Mouse (Mus musculus) heart, embryonic 12.5 days (tissue): ENCODE measurements at regions not wholly inside any gene's neighbourhood (a gene's known extent, or its start where the extent isn't known, plus 50 kb on each side); places are given as distances from the start of the nearest gene placed in this dataset.
A peak's percentile ranks its signal among the peaks of the same experiment; 100 is the strongest.

Experiments
- ATAC-seq: fragments of 200-750 bp; cut with Nextera tagmentation; 2 replicates; pipeline ENCODE4 v1.8.0; 2017; ENCODE audit warnings: moderate TSS enrichment, moderate library complexity; ENCODE audit not compliant: insufficient number of reproducible peaks, low FRiP score
- H3K27ac ChIP-seq: fragments of 300-500 bp; sonication (generic); 2 replicates; pipeline ENCODE4 v1.5.1; 2016; ENCODE audit warnings: mild to moderate bottlenecking, moderate library complexity; ENCODE audit not compliant: poor library complexity, severe bottlenecking
- H3K27me3 ChIP-seq: fragments of 300-500 bp; sonication (generic); replicated peaks from 2 replicates; pipeline ENCODE4 v1.6.1; 2016; ENCODE audit warnings: mild to moderate bottlenecking, moderate library complexity
- H3K36me3 ChIP-seq: fragments of 300-500 bp; sonication (generic); 2 replicates; pipeline ENCODE4 v1.6.1; 2016; ENCODE audit warnings: mild to moderate bottlenecking, moderate library complexity
- H3K4me1 ChIP-seq: fragments of 300-500 bp; sonication (generic); replicated peaks from 2 replicates; pipeline ENCODE4 v1.6.1; 2016; ENCODE audit warnings: mild to moderate bottlenecking
- H3K4me2 ChIP-seq: fragments of 300-500 bp; sonication (generic); 2 replicates; pipeline ENCODE4 v1.6.1; 2016; ENCODE audit warnings: mild to moderate bottlenecking, moderate library complexity
- H3K4me3 ChIP-seq: fragments of 300-500 bp; sonication (generic); 2 replicates; pipeline ENCODE4 v1.5.1; 2016; ENCODE audit warnings: mild to moderate bottlenecking
- H3K9ac ChIP-seq: fragments of 300-500 bp; sonication (generic); 2 replicates; pipeline ENCODE4 v1.6.1; 2016; ENCODE audit warnings: mild to moderate bottlenecking, moderate library complexity
- H3K9me3 ChIP-seq: fragments of 300-500 bp; sonication (generic); replicated peaks from 2 replicates; pipeline ENCODE4 v1.6.1; 2016; ENCODE audit warnings: mild to moderate bottlenecking, moderate library complexity
- WGBS: fragments of 180-500 bp; shearing (Covaris S2); methylation state at CpG from one replicate; pipeline ENCODE4 v1.1.7; 2016; 5-methylcytosine and 5-hydroxymethylcytosine counted together

- Histone ChIP-seq H3K9me3 (no peaks in the 10 kb centered on the region), H3K4me2 (no peak overlapping the region), H3K4me3 (no peak overlapping the region), H3K36me3 (no peaks in the 10 kb centered on the region), H3K27me3 (peaks cover 91% of the 10 kb centered on the region), H3K9ac (no peak overlapping the region), H3K4me1 (peaks cover 22% of the 10 kb centered on the region), H3K27ac (no peak overlapping the region)
- 75% methylated on average over 6 of the region's 6 CpGs for WGBS
- no peak for ATAC-seq
These were observed 192.0 kb downstream of the Gm26897 start for GRCm38 (mm10) chr5:111925757-111926156.

- WGBS, result 56% methylated on average over 15 of the region's 15 CpGs
- Histone ChIP-seq H3K27me3 (peaks cover 93% of the 10 kb centered on the region), H3K4me2 (no peak overlapping the region), H3K4me3 (no peak overlapping the region), H3K9me3 (peaks cover 6% of the 10 kb centered on the region), H3K4me1 (peaks cover 22% of the 10 kb centered on the region), H3K36me3 (no peaks in the 10 kb centered on the region), H3K27ac (no peak overlapping the region), H3K9ac (no peak overlapping the region)
- ATAC-seq, result no peak
These were observed 195.7 kb downstream of the Gm26897 start for GRCm38 (mm10) chr5:111929180-111929990.

- Histone ChIP-seq H3K9ac (no peak overlapping the region), H3K4me3 (no peak overlapping the region), H3K27me3 (peaks cover 93% of the 10 kb centered on the region), H3K27ac (no peak overlapping the region), H3K4me2 (no peak overlapping the region), H3K36me3 (no peaks in the 10 kb centered on the region), H3K9me3 (peaks cover 6% of the 10 kb centered on the region), H3K4me1 (peaks cover 22% of the 10 kb centered on the region)
- WGBS, result 7% methylated on average over 3 of the region's 3 CpGs
- ATAC-seq, result no peak
These were observed 196.2 kb downstream of the Gm26897 start for GRCm38 (mm10) chr5:111929991-111930339.

GRCm38 (mm10) chr5:111931733-111932132, 198.0 kb downstream of the Gm26897 start:
- H3K27ac ChIP-seq, result no peak overlapping the region
- no peak overlapping the region for H3K4me2 ChIP-seq
- peaks cover 6% of the 10 kb centered on the region for H3K9me3 ChIP-seq
- H3K36me3 ChIP-seq, result no peaks in the 10 kb centered on the region
- no peak for ATAC-seq
- 60% methylated on average over 3 of the region's 3 CpGs for WGBS
- no peak overlapping the region for H3K4me3 ChIP-seq
- H3K9ac ChIP-seq, result no peak overlapping the region
- H3K27me3 ChIP-seq, result peaks cover 89% of the 10 kb centered on the region
- H3K4me1 ChIP-seq, result peaks cover 22% of the 10 kb centered on the region

GRCm38 (mm10) chr5:111935381-111936134, 201.8 kb downstream of the Gm26897 start:
- no peak overlapping the region for H3K27ac ChIP-seq
- no peak overlapping the region for H3K4me2 ChIP-seq
- no peak for ATAC-seq
- peaks cover 84% of the 10 kb centered on the region for H3K27me3 ChIP-seq
- WGBS, result 67% methylated on average over 3 of the region's 3 CpGs
- H3K9me3 ChIP-seq, result peaks cover 7% of the 10 kb centered on the region
- H3K4me3 ChIP-seq, result no peak overlapping the region
- H3K36me3 ChIP-seq, result no peaks in the 10 kb centered on the region
- no peak overlapping the region for H3K9ac ChIP-seq
- H3K4me1 ChIP-seq, result peaks cover under 1% of the 10 kb centered on the region

GRCm38 (mm10) chr5:111941831-111942230, 208.1 kb downstream of the Gm26897 start:
- Histone ChIP-seq H3K9ac (no peak overlapping the region), H3K4me1 (peaks cover 6% of the 10 kb centered on the region; the same call in 1 of the 2 replicates), H3K27ac (no peak overlapping the region), H3K36me3 (no peaks in the 10 kb centered on the region), H3K9me3 (0 out of 2 replicates have a peak, but pooled peaks cover 2% of the 10 kb centered on the region), H3K4me2 (no peak overlapping the region), H3K27me3 (peaks cover 78% of the 10 kb centered on the region), H3K4me3 (no peak overlapping the region)
- ATAC-seq, result no peak
- WGBS, result 69% methylated on average over 16 of the region's 16 CpGs

- H3K9me3 ChIP-seq, result 0 out of 2 replicates have a peak, but pooled peaks cover 2% of the 10 kb centered on the region
- no peak overlapping the region for H3K27ac ChIP-seq
- H3K4me3 ChIP-seq, result no peak overlapping the region
- peaks cover 6% of the 10 kb centered on the region; the same call in 1 of the 2 replicates for H3K4me1 ChIP-seq
- peaks cover 75% of the 10 kb centered on the region for H3K27me3 ChIP-seq
- no peak overlapping the region for H3K4me2 ChIP-seq
- no peak for ATAC-seq
- WGBS, result 82% methylated on average over 2 of the region's 2 CpGs
- no peak overlapping the region for H3K9ac ChIP-seq
- H3K36me3 ChIP-seq, result no peaks in the 10 kb centered on the region
These were observed 209.1 kb downstream of the Gm26897 start for GRCm38 (mm10) chr5:111942792-111943191.

GRCm38 (mm10) chr5:111943337-111944162, 209.8 kb downstream of the Gm26897 start:
- Histone ChIP-seq H3K9me3 (0 out of 2 replicates have a peak, but pooled peaks cover 2% of the 10 kb centered on the region), H3K4me2 (no peak overlapping the region), H3K4me1 (peaks cover 6% of the 10 kb centered on the region; the same call in 1 of the 2 replicates), H3K4me3 (no peak overlapping the region), H3K36me3 (no peaks in the 10 kb centered on the region), H3K9ac (no peak overlapping the region), H3K27ac (no peak overlapping the region), H3K27me3 (peaks cover 68% of the 10 kb centered on the region)
- WGBS, result 63% methylated on average over 21 of the region's 21 CpGs
- ATAC-seq, result no peak

- Histone ChIP-seq H3K4me3 (no peak overlapping the region), H3K4me1 (peaks cover 6% of the 10 kb centered on the region; the same call in 1 of the 2 replicates), H3K9ac (no peak overlapping the region), H3K27ac (no peak overlapping the region), H3K9me3 (0 out of 2 replicates have a peak, but pooled peaks cover 2% of the 10 kb centered on the region), H3K4me2 (peak overlapping the region; percentile 45), H3K36me3 (no peaks in the 10 kb centered on the region), H3K27me3 (peaks cover 68% of the 10 kb centered on the region)
- 22% methylated on average over 24 of the region's 28 CpGs for WGBS
- no peak for ATAC-seq
These were observed 210.7 kb downstream of the Gm26897 start for GRCm38 (mm10) chr5:111944273-111944971.

GRCm38 (mm10) chr5:111944972-111945285, 211.2 kb downstream of the Gm26897 start:
- no peak for ATAC-seq
- no peak overlapping the region for H3K27ac ChIP-seq
- no peak overlapping the region for H3K9ac ChIP-seq
- H3K9me3 ChIP-seq, result 0 out of 2 replicates have a peak, but pooled peaks cover 2% of the 10 kb centered on the region
- H3K4me2 ChIP-seq, result peak overlapping the region; percentile 45
- H3K4me1 ChIP-seq, result peaks cover 6% of the 10 kb centered on the region; the same call in 1 of the 2 replicates
- 48% methylated on average over 3 of the region's 3 CpGs for WGBS
- H3K4me3 ChIP-seq, result no peak overlapping the region
- H3K27me3 ChIP-seq, result peaks cover 67% of the 10 kb centered on the region
- H3K36me3 ChIP-seq, result no peaks in the 10 kb centered on the region
